Mouse (Mus musculus): ENCODE data around the gene Yap1. TPM values are rescaled to one million over a fixed set of nuclear protein-coding genes. Genes with fewer than 3 reads are reported as not detected.

The Yap1 gene
- total RNA-seq (2021) = 10 to 100 TPM; 16.1 to 17.5 TPM
- long read RNA-seq, experiment 1, full-length matches to known transcripts = 3 of 15 reads
- long read RNA-seq, experiment 1, partial matches to known transcripts = 6 of 15 reads
- long read RNA-seq, experiment 1, other reads (novel, unspliced or antisense) = 6 of 15 reads
- long read RNA-seq, experiment 2, full-length matches to known transcripts = 2 of 7 reads
- long read RNA-seq, experiment 2, partial matches to known transcripts = 1 of 7 reads
- long read RNA-seq, experiment 2, other reads (novel, unspliced or antisense) = 4 of 7 reads

DNA sequence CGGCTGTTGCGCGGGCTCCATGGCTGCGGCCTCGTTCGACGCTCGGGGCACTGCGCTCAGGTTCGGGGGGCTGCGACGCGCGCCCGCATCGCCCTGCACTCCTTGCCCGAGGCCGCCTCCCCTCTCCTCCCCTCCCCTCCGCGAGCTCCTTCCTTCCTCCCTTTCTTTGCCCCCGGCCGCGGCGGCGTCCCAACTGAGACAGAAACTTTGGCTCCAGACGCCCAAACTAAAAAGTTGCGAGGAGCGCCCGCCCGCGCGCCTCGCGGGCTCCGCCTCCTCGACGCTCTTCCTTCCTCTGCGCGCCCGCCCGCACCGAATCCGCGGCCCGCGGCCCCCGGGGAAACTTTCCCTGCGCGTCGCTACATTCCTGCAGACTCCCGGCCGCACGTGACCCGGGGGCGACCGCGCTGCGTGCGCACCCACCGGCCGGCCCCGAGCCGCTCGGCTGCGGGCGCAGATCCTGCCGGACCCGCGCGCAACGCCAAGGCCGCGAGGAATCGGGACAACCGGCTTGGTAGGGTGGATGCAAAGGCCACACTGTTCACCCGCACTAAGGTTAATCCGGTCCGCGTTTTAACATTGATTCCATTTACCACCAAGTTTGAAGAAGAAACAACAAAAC lies at the start of gene Yap1:
Yap1 (minus strand) TSS at position 227 of the 622 bp plus-strand sequence.
- no peak for TF ChIP-seq CTCF (IDR thresholded peaks at IDR 0.05)
- intact Hi-C loops (cut with DNase I) = no loop called here
- peak within 1 kb of the TSS; percentile 70 for H3K4me3 ChIP-seq
- DNase-seq (ENCODE audit: extremely low spot score in 1 of 2, low spot score in 2 of 2) = peak; percentile 79 to 82
- H3K27ac ChIP-seq = peak within 1 kb of the TSS; percentile 64

DNA sequence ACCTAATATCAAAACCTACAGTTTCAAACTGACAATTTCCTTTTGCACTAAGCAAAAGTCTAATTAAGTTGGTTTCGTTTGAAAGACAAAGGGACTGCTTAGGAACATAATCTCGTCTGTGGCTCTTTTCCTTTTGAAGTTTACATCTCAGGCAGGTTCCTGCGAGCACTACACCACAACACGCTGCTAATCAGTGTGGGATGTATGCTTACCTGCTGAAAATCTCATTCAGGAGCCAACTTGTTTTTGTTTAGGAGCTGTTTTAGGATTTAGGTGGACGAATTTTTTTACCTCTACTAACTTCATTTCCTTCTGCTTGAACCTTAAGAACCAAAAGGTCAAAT lies 38.6 kb upstream of the Yap1 start:
- intact Hi-C loops (cut with DNase I) = loop anchor here (5.0 kb wide), 1 partner anchor 206 kb away; the partner anchor contains the start of gene Birc2
- DNase-seq (ENCODE audit: extremely low spot score in 1 of 2, low spot score in 2 of 2) = no peak
- H3K27ac ChIP-seq = peak overlapping the region; percentile 90
- TF ChIP-seq CTCF (IDR thresholded peaks at IDR 0.05) = no peak
- H3K4me3 ChIP-seq = peak overlapping the region; percentile 79

DNA sequence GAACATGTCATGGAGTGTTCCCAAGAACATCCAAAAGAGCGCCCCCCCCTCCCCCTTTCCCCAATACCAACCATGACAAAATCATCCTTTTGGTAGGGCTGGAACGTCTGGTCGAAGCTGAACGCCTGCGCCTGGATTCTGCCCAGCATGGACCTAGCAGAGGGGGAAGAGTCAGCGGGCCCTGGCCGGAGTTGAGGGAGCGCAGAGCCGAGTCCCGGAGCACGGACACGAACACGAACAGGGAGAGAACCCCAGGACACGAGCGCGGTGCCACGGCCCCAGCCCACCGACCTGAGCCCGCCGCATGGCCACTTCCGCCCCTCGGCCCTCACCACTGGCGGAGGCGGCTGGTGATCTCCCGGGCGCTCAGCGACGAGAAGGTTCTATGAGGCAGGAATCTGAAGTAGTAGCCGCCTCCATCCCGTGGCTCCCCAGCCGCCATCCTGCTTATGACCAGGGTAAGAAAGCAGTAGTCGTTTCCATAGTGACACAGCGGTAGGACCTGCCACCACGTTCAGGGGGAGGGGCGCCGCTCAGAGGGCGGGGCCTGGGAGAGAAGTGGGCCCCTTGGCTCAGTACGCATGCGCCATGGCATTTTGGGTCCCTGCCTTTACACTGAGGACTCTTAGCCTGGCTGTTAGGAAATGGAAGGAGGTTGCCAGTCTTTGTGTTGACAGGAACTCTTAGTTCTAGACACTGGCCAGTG lies 38.1 kb upstream of the Yap1 start, which contains the start of gene Cfap300:
Cfap300 (minus strand) TSS at position 486 of the 706 bp plus-strand sequence.
- H3K27ac ChIP-seq = peak within 1 kb of the TSS; percentile 90
- peak within 1 kb of the TSS; percentile 79 for H3K4me3 ChIP-seq
- no peak for TF ChIP-seq CTCF (IDR thresholded peaks at IDR 0.05)
- intact Hi-C loops (cut with DNase I) = loop anchor here (1.0 to 5.0 kb wide), 2 partner anchors 92 to 205 kb away; partner anchors contain the start of genes Birc2 and Cep126
- peak; percentile 97 to 98 for DNase-seq (ENCODE audit: extremely low spot score in 1 of 2, low spot score in 2 of 2)

DNA sequence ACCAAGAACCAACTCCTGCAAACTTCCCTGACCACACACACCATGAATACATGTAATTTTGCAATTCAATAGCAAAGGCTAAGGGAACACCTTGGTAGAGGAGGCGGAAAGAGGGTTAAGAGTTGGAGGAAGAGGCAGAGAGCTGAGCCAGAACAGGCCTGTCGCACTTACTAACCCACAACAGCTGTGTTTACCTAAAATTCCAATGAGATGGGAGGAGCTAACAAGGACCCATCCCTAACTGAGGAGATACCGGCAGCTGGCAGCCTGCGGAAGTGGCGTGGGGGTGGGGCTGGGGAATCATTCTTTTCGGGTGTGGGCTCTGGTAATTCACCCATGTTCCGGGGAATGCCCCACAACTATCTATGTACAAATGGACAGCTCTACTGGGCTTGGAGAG lies 31.1 kb upstream of the Yap1 start:
- H3K4me3 ChIP-seq = no peak overlapping the region
- H3K27ac ChIP-seq = no peak overlapping the region
- intact Hi-C loops (cut with DNase I) = no loop called here
- TF ChIP-seq CTCF (IDR thresholded peaks at IDR 0.05) = no peak
- no peak for DNase-seq (ENCODE audit: extremely low spot score in 1 of 2, low spot score in 2 of 2)

DNA sequence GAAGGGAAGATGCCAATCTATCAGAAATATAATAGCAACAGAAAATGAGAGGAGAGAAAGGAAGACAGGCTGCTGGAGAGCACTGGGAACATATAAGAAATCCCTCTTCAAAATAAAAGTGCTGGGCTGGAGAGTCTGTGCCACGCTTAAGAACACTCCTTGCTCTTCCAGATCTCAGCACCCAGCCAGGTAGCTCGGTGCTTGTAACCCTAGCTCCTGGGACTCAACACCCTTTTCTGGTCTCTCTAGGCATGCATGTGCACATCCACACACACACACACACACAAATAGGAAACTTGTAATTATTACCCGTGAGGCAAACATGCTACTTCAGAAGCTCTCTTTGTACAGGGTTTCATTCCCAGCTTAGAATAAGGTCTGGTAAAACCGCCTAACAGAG lies 30.7 kb upstream of the Yap1 start:
- intact Hi-C loops (cut with DNase I) = no loop called here
- Histone ChIP-seq H3K27ac (no peak overlapping the region), H3K4me3 (no peak overlapping the region)
- no peak for TF ChIP-seq CTCF (IDR thresholded peaks at IDR 0.05)
- no peak for DNase-seq (ENCODE audit: extremely low spot score in 1 of 2, low spot score in 2 of 2)

DNA sequence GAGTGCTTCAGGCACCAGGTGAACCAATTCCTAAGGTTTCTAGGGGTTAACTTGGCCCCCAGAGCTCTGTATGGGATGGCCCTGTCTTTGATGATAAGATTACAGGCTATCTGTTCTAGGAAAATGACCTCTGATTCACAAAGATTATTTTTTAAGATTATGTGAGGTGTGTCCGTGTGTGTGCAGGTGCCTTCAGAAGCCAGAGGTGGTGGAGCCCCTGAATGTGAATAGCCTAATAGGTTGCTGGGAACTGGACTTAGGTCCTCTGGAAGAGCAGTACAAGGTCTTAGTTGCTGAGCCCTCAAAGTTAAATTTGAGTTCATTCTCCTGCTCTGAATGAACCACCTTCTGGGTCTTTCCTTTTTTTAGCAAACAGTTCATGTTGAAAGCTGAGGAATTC lies 29.7 kb upstream of the Yap1 start:
- DNase-seq (ENCODE audit: extremely low spot score in 1 of 2, low spot score in 2 of 2) = no peak
- Histone ChIP-seq H3K4me3 (no peak overlapping the region), H3K27ac (no peak overlapping the region)
- no peak for TF ChIP-seq CTCF (IDR thresholded peaks at IDR 0.05)
- intact Hi-C loops (cut with DNase I) = no loop called here

DNA sequence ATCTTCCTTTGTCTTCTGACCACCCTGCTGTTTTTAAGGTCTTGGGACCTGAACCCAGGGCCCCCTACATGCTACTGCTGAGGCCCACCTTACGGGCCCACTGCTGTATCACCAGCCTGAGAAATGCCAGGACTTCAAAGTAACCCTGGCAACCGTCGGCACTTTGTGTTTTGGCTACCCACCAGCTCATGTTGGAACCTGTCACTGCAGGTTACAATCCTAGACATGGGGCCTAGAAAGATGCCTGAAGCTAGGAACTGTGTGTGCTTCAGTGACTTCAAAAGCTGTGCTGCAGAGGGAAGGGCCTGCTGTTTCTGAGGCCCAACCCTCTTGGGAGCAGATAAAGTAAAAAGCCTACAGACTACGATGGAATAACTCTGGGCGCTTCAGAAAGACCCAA lies 28.5 kb upstream of the Yap1 start:
- Histone ChIP-seq H3K4me3 (no peak overlapping the region), H3K27ac (no peak overlapping the region)
- intact Hi-C loops (cut with DNase I) = no loop called here
- TF ChIP-seq CTCF (IDR thresholded peaks at IDR 0.05) = no peak
- no peak for DNase-seq (ENCODE audit: extremely low spot score in 1 of 2, low spot score in 2 of 2)

DNA sequence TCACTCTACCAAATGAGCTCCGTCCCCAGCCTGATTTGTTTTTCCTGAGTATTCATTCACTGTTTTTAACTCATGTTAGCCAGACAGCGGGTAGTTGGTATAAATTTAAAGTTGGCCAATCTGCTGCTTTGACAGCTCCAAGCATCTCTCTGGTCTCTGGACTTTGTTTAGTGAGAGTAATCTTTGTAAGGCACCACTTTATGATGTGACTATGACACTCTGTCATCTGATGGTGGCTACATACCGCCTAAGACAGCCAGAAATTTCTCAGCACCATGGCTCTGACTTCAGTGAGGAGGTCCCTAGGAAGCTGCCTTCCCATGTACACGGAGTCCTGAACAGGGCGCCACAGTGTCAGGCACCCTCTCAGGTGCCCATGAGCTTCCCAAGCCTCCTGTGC lies 14.2 kb upstream of the Yap1 start:
- intact Hi-C loops (cut with DNase I) = no loop called here
- no peak for DNase-seq (ENCODE audit: extremely low spot score in 1 of 2, low spot score in 2 of 2)
- Histone ChIP-seq H3K4me3 (no peak overlapping the region), H3K27ac (no peak overlapping the region)
- no peak for TF ChIP-seq CTCF (IDR thresholded peaks at IDR 0.05)

DNA sequence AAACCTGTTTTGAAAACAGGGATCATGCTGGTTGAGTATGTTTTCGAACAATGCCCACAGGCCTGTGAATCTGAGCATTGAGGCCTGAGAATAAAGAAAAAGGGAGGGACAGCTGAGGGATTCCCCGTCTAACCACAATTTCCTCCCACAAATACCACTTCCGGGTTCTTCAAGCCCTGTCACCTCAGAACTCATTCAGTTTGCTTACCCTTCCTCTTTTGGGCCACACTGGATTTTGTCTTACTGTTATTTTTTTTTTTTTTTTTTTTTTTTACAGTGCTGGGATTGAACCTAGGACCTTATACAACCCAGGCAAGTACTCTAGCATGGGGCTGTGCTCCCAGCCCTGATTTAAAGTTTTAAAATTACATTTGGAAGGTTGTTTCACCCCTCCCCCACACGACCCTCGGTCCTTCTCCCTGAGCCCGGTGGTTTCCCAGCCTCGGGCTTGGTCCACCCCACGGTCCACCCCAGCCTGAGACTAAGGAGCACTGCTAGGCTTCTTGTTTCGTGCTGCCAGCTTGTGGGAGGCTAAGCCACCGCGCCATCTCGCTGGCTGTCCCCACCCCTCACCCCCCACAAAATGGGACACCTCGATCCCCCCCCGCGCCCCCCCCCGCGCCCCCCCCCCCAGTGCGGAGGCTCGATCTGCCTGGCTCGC lies 13.0 kb upstream of the Yap1 start:
- intact Hi-C loops (cut with DNase I) = no loop called here
- H3K4me3 ChIP-seq = no peak overlapping the region
- peak; percentile 21 to 25 for DNase-seq (ENCODE audit: extremely low spot score in 1 of 2, low spot score in 2 of 2)
- TF ChIP-seq CTCF (IDR thresholded peaks at IDR 0.05) = no peak
- H3K27ac ChIP-seq = no peak overlapping the region

DNA sequence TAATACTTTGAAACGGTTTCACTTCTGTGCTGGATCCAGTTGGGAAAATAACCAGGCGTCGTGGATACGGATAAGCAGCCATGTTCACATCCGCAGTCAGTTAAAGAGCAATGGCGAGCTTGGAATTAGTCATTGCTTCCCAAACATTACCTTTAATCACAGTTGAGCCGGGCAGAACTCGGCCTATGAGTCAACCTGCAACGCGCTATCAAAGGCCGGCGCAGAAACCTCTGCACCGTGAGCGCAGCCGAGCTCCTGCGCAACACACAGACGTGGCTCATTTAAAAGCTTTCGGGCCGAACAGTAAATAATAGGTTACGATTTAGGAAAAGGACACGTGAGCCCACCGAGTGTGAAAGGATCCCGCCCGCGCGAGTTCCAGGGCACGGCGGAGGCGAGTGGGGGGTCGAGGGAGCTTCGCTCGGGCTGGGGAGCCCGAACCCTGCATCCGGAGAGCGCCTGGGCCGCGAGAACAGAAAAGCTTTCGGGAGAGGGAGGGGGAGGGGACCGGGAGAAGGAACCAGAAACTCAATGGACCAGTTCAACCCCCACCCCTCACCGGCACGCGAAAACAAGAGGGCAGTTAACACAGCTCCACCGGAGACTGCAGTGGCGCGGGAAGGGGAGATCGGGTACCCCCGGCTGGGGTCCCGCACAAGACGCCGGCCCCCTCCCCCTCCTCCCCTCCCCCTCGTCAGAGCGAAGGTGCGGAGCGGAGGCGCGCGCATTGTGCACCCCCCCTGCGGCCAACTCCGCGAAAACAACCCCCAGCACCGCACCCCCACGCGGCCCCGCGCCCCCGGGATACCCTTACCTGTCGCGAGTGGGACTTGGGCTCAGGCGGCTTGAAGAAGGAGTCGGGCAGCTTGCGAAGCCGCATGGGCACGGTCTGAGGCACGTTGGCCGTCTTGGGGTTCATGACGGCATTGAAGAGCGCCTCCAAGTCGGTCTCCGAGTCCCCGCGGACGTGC lies 810 bp downstream of the Yap1 start:
- H3K27ac ChIP-seq = peak overlapping the region; percentile 60
- TF ChIP-seq CTCF (IDR thresholded peaks at IDR 0.05) = no peak
- DNase-seq (ENCODE audit: extremely low spot score in 1 of 2, low spot score in 2 of 2) = peak; percentile 31 to 45
- intact Hi-C loops (cut with DNase I) = no loop called here
- peak overlapping the region; percentile 70 for H3K4me3 ChIP-seq

DNA sequence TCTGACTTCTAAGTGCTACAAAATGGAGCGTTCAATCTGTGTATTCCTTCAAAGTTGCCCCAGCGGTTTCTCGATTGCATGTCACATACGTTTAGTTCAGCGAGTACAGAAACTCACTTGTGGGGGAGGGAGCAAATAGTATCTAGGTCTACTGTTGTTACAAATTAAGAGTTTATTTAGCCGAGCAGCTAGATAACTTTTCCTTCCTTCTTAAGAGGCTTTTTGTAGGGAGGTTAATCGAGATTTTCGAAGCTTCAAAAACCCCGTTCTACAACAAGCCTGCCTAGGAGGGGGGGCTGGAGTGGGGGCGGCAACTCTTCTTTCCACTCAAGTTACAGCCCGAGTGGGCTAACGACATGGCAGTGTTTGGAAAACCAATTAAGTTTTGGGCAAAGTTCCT lies 1.6 kb downstream of the Yap1 start:
- peak in 1 of 2 experiments; percentile 12 for DNase-seq (ENCODE audit: extremely low spot score in 1 of 2, low spot score in 2 of 2)
- H3K27ac ChIP-seq = no peak overlapping the region
- intact Hi-C loops (cut with DNase I) = no loop called here
- TF ChIP-seq CTCF (IDR thresholded peaks at IDR 0.05) = no peak
- peak overlapping the region; percentile 70 for H3K4me3 ChIP-seq
